Mouse (Mus musculus): ENCODE results near the gene Etfb. TPM values are rescaled to one million over a fixed set of nuclear protein-coding genes. Genes with fewer than 3 reads are reported as not detected.

Etfb gene
- polyA plus RNA-seq, 1 experiment from 2014 or later, result 323 TPM

DNA sequence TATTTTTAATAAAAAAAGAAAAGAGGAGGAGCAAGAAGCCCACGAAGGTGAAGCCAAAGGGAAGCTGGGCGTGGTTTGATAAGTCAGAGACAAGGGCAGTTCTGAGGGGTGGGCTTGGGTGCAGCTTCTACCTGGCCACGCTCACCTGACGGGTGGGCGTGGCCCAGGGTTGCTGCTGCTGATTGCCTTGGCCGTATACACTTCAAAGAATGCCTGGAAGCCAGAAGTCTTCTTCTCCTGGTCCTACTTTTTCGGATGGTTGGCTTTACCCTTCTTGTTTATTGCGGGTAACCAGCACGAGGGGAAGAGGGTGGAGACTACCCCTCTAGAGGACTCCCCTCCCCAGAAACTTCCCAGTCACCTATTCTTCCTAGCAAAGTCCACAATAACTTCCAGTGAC, 1.2 kb upstream of the Etfb start:
- H3K4me1 ChIP-seq (ENCODE audit: control insufficient read depth, insufficient read depth, low read length), result peaks cover 13% of the 10 kb centered on the region; the same call in 1 of the 2 replicates
- H3K4me3 ChIP-seq (ENCODE audit: low read length), result peak overlapping the region; percentile 47
- peak overlapping the region; percentile 77 for H3K4me2 ChIP-seq (replicated peaks; ENCODE audit: low read depth, low read length)
- H3K9me3 ChIP-seq (ENCODE audit: control insufficient read depth, low read length), result no peaks in the 10 kb centered on the region
- H3K36me3 ChIP-seq (ENCODE audit: control insufficient read depth, insufficient read depth, low read length), result no peaks in the 10 kb centered on the region
- H3K9ac ChIP-seq (ENCODE audit: low read depth, low read length), result peak overlapping the region; percentile 67
- H3K27ac ChIP-seq (ENCODE audit: low read depth, low read length), result peak overlapping the region; percentile 98
- no peaks in the 10 kb centered on the region for H3K27me3 ChIP-seq (ENCODE audit: control insufficient read depth, insufficient read depth, low read length)
- WGBS, result 7% methylated on average over 9 of the region's 9 CpGs
- ATAC-seq (ENCODE audit: low FRiP score, low TSS enrichment), result 0 out of 2 replicates have a peak, but pooled peaks have one; percentile 2

DNA sequence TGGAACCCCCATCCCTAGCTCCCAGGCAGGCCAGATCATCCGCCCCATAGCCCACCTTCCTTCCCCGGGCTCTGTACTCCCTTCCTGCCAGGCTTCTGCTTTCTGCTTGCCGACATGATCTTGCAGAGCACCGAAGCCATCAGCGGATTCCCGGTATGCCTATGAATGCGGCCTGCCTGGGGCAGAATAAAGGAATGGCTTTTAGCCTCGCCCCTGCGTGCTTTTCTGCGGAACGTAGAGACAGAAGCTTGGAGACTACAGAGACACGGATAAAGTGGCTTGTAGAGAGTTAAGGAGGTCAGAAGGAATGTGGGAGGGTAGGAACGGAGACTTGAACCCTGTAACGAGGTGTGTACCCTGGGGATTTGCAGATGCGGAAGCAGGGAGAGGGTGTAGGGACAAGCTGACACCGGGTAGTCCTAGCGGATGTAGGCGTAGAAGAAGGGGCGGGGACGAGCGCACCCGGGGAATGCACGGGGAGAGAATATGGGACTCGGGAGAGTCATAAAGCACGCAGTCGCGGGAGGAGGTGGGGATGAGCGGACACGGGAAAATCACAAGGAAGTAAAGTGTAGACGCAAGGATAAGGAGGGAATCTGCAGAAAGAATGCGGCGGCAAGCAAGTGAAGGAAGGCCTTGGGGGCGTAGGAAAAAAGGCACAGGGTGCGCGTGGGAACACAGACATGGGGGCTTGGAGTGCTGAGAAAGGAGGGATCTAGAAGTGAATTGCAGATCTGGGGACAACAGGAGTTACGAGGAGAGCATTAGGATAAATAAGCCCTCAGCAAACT, 562 bp upstream of the Etfb start:
- H3K27me3 ChIP-seq (ENCODE audit: control insufficient read depth, insufficient read depth, low read length), result no peaks in the 10 kb centered on the region
- under 1% methylated on average over 36 of the region's 36 CpGs for WGBS
- peak; percentile 90 for ATAC-seq (ENCODE audit: low FRiP score, low TSS enrichment)

DNA sequence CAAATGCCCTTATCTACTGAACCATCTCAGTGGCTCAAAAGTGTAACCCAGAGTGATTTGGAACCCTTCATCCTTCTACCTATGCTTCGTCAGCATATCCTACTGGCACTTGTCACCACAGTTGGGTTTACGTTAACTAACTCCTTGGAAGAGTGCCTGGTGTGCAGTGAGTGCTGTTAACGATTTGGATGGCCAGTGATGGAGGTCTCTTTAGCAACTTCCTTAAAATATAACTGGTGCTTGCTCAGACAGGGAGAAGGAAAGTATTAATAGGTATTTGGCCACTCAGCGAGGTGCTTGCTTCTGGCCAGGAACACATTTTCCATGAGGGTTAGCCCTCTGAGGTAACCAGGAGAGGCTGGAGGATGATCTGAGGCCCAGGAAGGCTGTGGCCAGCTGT, 3.9 kb downstream of the Etfb start:
- 90% methylated on average over 4 of the region's 4 CpGs for WGBS
- ATAC-seq (ENCODE audit: low FRiP score, low TSS enrichment), result no peak
- no peak overlapping the region for H3K27ac ChIP-seq (ENCODE audit: low read depth, low read length)

More for the DNA sequence above, 562 bp upstream of the Etfb start:
- Histone ChIP-seq H3K36me3 (ENCODE audit: control insufficient read depth, insufficient read depth, low read length) (no peaks in the 10 kb centered on the region), H3K27ac (ENCODE audit: low read depth, low read length) (peak overlapping the region; percentile 98), H3K4me1 (ENCODE audit: control insufficient read depth, insufficient read depth, low read length) (peaks cover 13% of the 10 kb centered on the region; the same call in 1 of the 2 replicates), H3K4me2 (replicated peaks; ENCODE audit: low read depth, low read length) (peak overlapping the region; percentile 77), H3K4me3 (ENCODE audit: low read length) (peak overlapping the region; percentile 47), H3K9me3 (ENCODE audit: control insufficient read depth, low read length) (no peaks in the 10 kb centered on the region), H3K9ac (ENCODE audit: low read depth, low read length) (peak overlapping the region; percentile 67)

DNA sequence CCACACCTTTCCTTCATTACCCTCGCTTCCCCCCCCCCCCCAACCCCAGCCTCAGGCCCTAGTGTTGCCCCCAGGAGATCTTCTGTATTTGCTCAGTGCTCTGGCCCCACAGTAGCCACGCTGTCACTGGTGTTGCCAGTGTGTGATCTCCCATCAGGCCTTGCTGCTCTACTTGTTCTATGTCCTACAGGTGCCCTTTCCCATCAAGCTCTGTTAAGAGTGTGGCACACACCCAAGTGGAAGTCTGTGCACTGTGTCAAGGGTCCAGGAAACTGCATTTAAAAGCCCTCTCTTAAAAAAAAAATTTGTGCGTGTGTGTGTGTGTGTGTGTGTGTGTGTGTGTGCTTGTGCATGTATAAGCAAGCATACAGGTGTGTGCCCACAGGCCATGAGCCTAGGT, 4.4 kb downstream of the Etfb start:
- no peak overlapping the region for H3K4me2 ChIP-seq (replicated peaks; ENCODE audit: low read depth, low read length)
- no peak overlapping the region for H3K27ac ChIP-seq (ENCODE audit: low read depth, low read length)
- no peak overlapping the region for H3K9ac ChIP-seq (ENCODE audit: low read depth, low read length)
- H3K9me3 ChIP-seq (ENCODE audit: control insufficient read depth, low read length), result no peaks in the 10 kb centered on the region
- H3K4me1 ChIP-seq (ENCODE audit: control insufficient read depth, insufficient read depth, low read length), result peaks cover 8% of the 10 kb centered on the region; the same call in 1 of the 2 replicates
- ATAC-seq (ENCODE audit: low FRiP score, low TSS enrichment), result no peak
- 82% methylated on average over 2 of the region's 3 CpGs for WGBS
- H3K27me3 ChIP-seq (ENCODE audit: control insufficient read depth, insufficient read depth, low read length), result no peaks in the 10 kb centered on the region
- peaks cover 13% of the 10 kb centered on the region for H3K36me3 ChIP-seq (ENCODE audit: control insufficient read depth, insufficient read depth, low read length)
- no peak overlapping the region for H3K4me3 ChIP-seq (ENCODE audit: low read length)

More for the DNA sequence above, 3.9 kb downstream of the Etfb start:
- no peak overlapping the region for H3K9ac ChIP-seq (ENCODE audit: low read depth, low read length)
- peaks cover 9% of the 10 kb centered on the region; the same call in 1 of the 2 replicates for H3K36me3 ChIP-seq (ENCODE audit: control insufficient read depth, insufficient read depth, low read length)
- peaks cover 9% of the 10 kb centered on the region; the same call in 1 of the 2 replicates for H3K4me1 ChIP-seq (ENCODE audit: control insufficient read depth, insufficient read depth, low read length)
- no peaks in the 10 kb centered on the region for H3K27me3 ChIP-seq (ENCODE audit: control insufficient read depth, insufficient read depth, low read length)
- H3K4me3 ChIP-seq (ENCODE audit: low read length), result no peak overlapping the region
- H3K4me2 ChIP-seq (replicated peaks; ENCODE audit: low read depth, low read length), result no peak overlapping the region
- H3K9me3 ChIP-seq (ENCODE audit: control insufficient read depth, low read length), result no peaks in the 10 kb centered on the region

DNA sequence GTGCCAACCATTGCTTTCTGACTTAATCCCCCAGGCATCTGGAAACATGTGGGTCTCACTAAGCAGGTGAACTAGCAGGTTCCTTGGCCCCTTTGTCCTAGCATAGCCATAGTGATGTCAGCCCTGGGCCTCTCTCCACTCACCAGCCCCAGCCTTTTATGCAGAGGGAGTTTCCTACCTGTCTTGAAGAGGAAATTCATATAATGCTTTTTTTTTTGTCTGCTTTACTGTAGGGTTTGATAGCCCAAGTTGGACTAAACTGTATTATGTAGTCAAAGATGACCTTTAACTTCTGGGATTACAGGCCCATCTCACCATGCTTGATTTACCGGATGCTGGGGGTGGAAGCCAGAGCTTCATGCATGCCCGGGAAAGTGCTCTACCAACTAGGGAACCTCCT, 5.9 kb downstream of the Etfb start:
- Histone ChIP-seq H3K4me2 (replicated peaks; ENCODE audit: low read depth, low read length) (no peak overlapping the region), H3K27ac (ENCODE audit: low read depth, low read length) (no peak overlapping the region), H3K27me3 (ENCODE audit: control insufficient read depth, insufficient read depth, low read length) (no peaks in the 10 kb centered on the region), H3K36me3 (ENCODE audit: control insufficient read depth, insufficient read depth, low read length) (peaks cover 27% of the 10 kb centered on the region), H3K9ac (ENCODE audit: low read depth, low read length) (no peak overlapping the region), H3K9me3 (ENCODE audit: control insufficient read depth, low read length) (no peaks in the 10 kb centered on the region), H3K4me1 (ENCODE audit: control insufficient read depth, insufficient read depth, low read length) (peaks cover 4% of the 10 kb centered on the region; the same call in 1 of the 2 replicates), H3K4me3 (ENCODE audit: low read length) (no peak overlapping the region)
- 96% methylated on average over 2 of the region's 2 CpGs for WGBS
- ATAC-seq (ENCODE audit: low FRiP score, low TSS enrichment), result no peak

DNA sequence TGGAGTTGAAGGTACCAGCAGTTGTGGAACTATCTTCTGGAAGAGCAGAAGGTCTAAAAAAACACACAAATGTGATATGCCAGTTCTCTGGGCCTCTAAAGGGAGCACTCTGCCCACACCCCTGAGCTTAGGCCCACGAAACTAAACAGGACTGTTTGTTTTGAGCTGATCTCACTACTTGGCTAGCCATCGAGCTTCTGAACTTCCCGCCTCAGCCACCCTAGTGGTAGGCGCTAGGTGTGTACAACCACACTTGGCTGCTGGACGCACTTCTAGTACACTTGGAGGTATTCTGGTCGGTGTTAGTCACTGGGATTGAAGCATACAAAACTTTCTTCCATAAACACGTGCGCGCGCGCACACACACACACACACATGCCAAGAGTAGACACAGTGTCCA, 7.8 kb downstream of the Etfb start:
- Histone ChIP-seq H3K9me3 (ENCODE audit: control insufficient read depth, low read length) (no peaks in the 10 kb centered on the region), H3K27me3 (ENCODE audit: control insufficient read depth, insufficient read depth, low read length) (no peaks in the 10 kb centered on the region), H3K4me2 (replicated peaks; ENCODE audit: low read depth, low read length) (no peak overlapping the region), H3K4me3 (ENCODE audit: low read length) (no peak overlapping the region), H3K27ac (ENCODE audit: low read depth, low read length) (no peak overlapping the region), H3K4me1 (ENCODE audit: control insufficient read depth, insufficient read depth, low read length) (no peaks in the 10 kb centered on the region), H3K36me3 (ENCODE audit: control insufficient read depth, insufficient read depth, low read length) (peaks cover 40% of the 10 kb centered on the region), H3K9ac (ENCODE audit: low read depth, low read length) (no peak overlapping the region)
- ATAC-seq (ENCODE audit: low FRiP score, low TSS enrichment), result no peak
- WGBS, result 95% methylated on average over 11 of the region's 11 CpGs

DNA sequence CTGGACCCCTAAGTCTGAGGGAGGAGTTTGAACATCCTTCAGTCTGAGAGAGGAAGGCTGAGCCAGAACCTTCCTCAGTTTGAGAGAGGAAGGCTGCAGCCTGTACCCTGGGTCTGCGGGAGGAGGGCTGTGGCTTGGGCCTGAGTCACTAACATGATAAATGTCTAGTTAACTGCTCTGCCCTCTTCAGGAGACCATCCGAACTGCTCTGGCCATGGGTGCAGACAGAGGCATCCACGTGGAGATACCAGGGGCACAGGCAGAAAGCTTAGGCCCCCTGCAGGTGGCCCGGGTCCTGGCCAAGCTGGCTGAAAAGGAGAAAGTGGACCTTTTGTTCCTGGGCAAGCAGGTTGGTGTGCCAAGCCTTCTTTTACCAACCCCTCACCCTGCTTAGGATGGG, 8.7 kb downstream of the Etfb start:
- H3K36me3 ChIP-seq (ENCODE audit: control insufficient read depth, insufficient read depth, low read length), result peaks cover 48% of the 10 kb centered on the region
- WGBS, result 48% methylated on average over 4 of the region's 4 CpGs

DNA sequence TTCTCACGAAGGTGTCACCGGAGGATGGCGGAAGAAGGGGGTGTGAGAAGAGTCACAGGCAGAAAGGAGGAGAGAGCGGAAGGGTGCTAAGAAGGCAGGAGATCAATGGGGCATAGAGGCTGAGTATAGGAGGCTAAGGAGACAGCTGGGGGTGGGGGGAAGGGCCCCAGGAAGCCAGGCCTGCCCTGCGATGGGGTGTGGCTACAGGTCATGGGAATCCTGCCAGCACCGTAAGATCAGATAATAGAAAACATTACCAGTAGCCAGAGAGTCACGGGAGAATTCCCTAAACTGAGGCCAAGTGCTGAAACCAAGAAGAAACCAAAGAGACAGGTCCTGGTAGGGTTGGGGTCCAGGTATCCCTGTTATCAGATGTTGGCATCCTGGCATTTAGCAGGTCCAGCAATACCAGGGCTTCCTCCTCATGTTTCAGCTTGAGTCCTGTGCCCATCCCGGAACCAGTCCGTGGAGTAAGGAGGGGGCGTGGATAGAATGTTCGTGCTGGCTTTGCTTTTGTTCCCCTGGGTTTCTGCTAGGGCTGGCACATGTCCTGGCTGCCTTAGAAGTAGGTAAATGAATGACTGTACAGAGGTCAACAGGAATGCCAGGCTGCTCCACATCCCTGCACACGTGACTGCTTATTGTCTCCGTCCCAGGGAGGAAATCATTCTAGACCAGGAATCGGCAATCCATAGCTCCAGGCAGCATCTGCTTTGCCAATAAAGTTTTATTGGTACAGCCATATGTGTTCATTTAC, 9.9 kb downstream of the Etfb start:
- Histone ChIP-seq H3K9me3 (ENCODE audit: control insufficient read depth, low read length) (no peaks in the 10 kb centered on the region), H3K4me2 (replicated peaks; ENCODE audit: low read depth, low read length) (no peak overlapping the region), H3K4me3 (ENCODE audit: low read length) (no peak overlapping the region), H3K27ac (ENCODE audit: low read depth, low read length) (no peak overlapping the region), H3K4me1 (ENCODE audit: control insufficient read depth, insufficient read depth, low read length) (no peaks in the 10 kb centered on the region), H3K9ac (ENCODE audit: low read depth, low read length) (no peak overlapping the region), H3K27me3 (ENCODE audit: control insufficient read depth, insufficient read depth, low read length) (no peaks in the 10 kb centered on the region), H3K36me3 (ENCODE audit: control insufficient read depth, insufficient read depth, low read length) (peaks cover 51% of the 10 kb centered on the region)
- no peak for ATAC-seq (ENCODE audit: low FRiP score, low TSS enrichment)
- 79% methylated on average over 14 of the region's 14 CpGs for WGBS

More for the DNA sequence above, 8.7 kb downstream of the Etfb start:
- H3K9me3 ChIP-seq (ENCODE audit: control insufficient read depth, low read length), result no peaks in the 10 kb centered on the region
- H3K27ac ChIP-seq (ENCODE audit: low read depth, low read length), result no peak overlapping the region
- H3K9ac ChIP-seq (ENCODE audit: low read depth, low read length), result no peak overlapping the region
- no peak overlapping the region for H3K4me2 ChIP-seq (replicated peaks; ENCODE audit: low read depth, low read length)
- ATAC-seq (ENCODE audit: low FRiP score, low TSS enrichment), result no peak
- no peaks in the 10 kb centered on the region for H3K4me1 ChIP-seq (ENCODE audit: control insufficient read depth, insufficient read depth, low read length)
- no peak overlapping the region for H3K4me3 ChIP-seq (ENCODE audit: low read length)
- H3K27me3 ChIP-seq (ENCODE audit: control insufficient read depth, insufficient read depth, low read length), result no peaks in the 10 kb centered on the region

DNA sequence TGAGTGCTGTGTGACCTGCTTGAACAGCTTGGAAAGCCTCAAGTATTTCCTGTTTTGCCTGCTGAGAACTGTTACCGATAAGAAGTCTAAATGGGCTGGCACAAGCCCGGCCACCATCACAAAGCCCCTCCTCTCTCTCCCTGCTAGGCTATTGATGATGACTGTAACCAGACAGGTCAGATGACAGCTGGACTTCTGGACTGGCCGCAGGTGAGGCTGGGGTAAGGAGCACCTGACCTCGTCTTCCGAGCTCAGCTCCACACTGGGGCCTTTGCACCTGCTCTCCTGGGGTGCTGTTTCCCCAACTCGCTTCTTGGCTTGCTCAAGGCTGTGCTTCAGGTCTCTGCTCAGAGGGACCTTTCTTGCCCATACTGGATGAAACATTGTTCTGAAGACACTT, 10.5 kb downstream of the Etfb start:
- H3K9me3 ChIP-seq (ENCODE audit: control insufficient read depth, low read length), result no peaks in the 10 kb centered on the region
- WGBS, result 91% methylated on average over 6 of the region's 6 CpGs
- no peak overlapping the region for H3K27ac ChIP-seq (ENCODE audit: low read depth, low read length)
- H3K36me3 ChIP-seq (ENCODE audit: control insufficient read depth, insufficient read depth, low read length), result peaks cover 51% of the 10 kb centered on the region
- H3K4me3 ChIP-seq (ENCODE audit: low read length), result no peak overlapping the region
- no peaks in the 10 kb centered on the region for H3K4me1 ChIP-seq (ENCODE audit: control insufficient read depth, insufficient read depth, low read length)
- no peak overlapping the region for H3K4me2 ChIP-seq (replicated peaks; ENCODE audit: low read depth, low read length)
- H3K27me3 ChIP-seq (ENCODE audit: control insufficient read depth, insufficient read depth, low read length), result no peaks in the 10 kb centered on the region
- no peak overlapping the region for H3K9ac ChIP-seq (ENCODE audit: low read depth, low read length)
- no peak for ATAC-seq (ENCODE audit: low FRiP score, low TSS enrichment)
